Mouse (Mus musculus) erythroblast, embryonic 14.5 days (primary cell): ENCODE results near the gene Rab11b.
A peak's percentile ranks its signal among the peaks of the same experiment; 100 is the strongest.

Source experiments
- GATA1 ChIP-seq: IDR thresholded peaks from 2 replicates; pipeline ENCODE4 v1.6.1; 2012; ENCODE audit warnings: low read length, inconsistent platforms, mixed read lengths
- TAL1 ChIP-seq: IDR thresholded peaks from 3 replicates; pipeline ENCODE4 v1.6.1; 2012; ENCODE audit warnings: low read length, inconsistent platforms, mixed read lengths

GRCm38 (mm10) chr17:33713271-33713670 lies 47.1 kb downstream of the Rab11b start:
- TF ChIP-seq TAL1, result peak; percentile 99
- TF ChIP-seq GATA1, result peak; percentile 100
